Comparison of ENCODE assay signal across 6 mouse cellular contexts in genomic region chr9:86596983-86597382, GRCm38 (mm10). TPM values are rescaled to one million over a fixed set of nuclear protein-coding genes. Genes with fewer than 3 reads are reported as not detected.
DNase-seq lines count a peak whose midpoint lies in the region; ATAC-seq and TF ChIP-seq lines count a peak whose summit lies in the region.
"Not testable (repeated sequence)": the region's sequence is repeated elsewhere in the genome, so short reads cannot be mapped to it uniquely, and the experiment has no call there.

No protein-coding gene starts in this region.

- not testable (repeated sequence) for TF ChIP-seq POLR2A in liver, adult 2 months (IDR thresholded peaks at IDR 0.05; ENCODE audit: extremely low read depth, insufficient read depth, low read length)

- peak; percentile 12 for DNase-seq in heart, adult 11 months
- DNase-seq in heart, embryonic 10.5 days (ENCODE audit: low spot score), result not testable (repeated sequence)
- peak; percentile 56 for DNase-seq in liver, adult 2 months (ENCODE audit: extremely low read depth, low read depth, low spot score)
- DNase-seq in midbrain, embryonic 11.5 days (ENCODE audit: low spot score, missing footprints), result peak; percentile 51
- DNase-seq in testis, postnatal 10 days (ENCODE audit: low spot score), result peak; percentile 12

- H3K27me3 ChIP-seq in heart, embryonic 10.5 days (ENCODE audit: insufficient read depth, poor library complexity, severe bottlenecking); liver, adult 2 months (ENCODE audit: control insufficient read depth, insufficient read depth, low read length); megakaryocyte, embryonic 14.5 days (replicated peaks); midbrain, embryonic 11.5 days (ENCODE audit: control insufficient read depth, insufficient read depth, low read length): not testable (repeated sequence)

- H3K27ac ChIP-seq in heart, embryonic 10.5 days, result peak overlapping the region; percentile 42; the same call in 1 of the 2 replicates
- not testable (repeated sequence) for H3K27ac ChIP-seq in liver, adult 2 months (replicated peaks; ENCODE audit: insufficient read depth, low read depth, low read length); midbrain, embryonic 11.5 days (ENCODE audit: low read depth, low read length)

- not testable (repeated sequence) for H3K4me3 ChIP-seq in heart, embryonic 10.5 days; liver, adult 2 months (ENCODE audit: insufficient read depth, low read depth, low read length); midbrain, embryonic 11.5 days (ENCODE audit: low read depth, low read length)
- peak overlapping the region; percentile 38 for H3K4me3 ChIP-seq in megakaryocyte, embryonic 14.5 days (replicated peaks)

- not testable (repeated sequence) for TF ChIP-seq CTCF in liver, adult 2 months (IDR thresholded peaks at IDR 0.05; ENCODE audit: low read depth, low read length)

- H3K4me1 ChIP-seq in heart, embryonic 10.5 days, result peaks cover 45% of the 10 kb centered on the region
- H3K4me1 ChIP-seq in liver, adult 2 months (ENCODE audit: control insufficient read depth, insufficient read depth, low read length); midbrain, embryonic 11.5 days (ENCODE audit: control insufficient read depth, insufficient read depth, low read length): not testable (repeated sequence)
- H3K4me1 ChIP-seq in megakaryocyte, embryonic 14.5 days, result peaks cover 18% of the 10 kb centered on the region

- not testable (repeated sequence) for H3K9me3 ChIP-seq in heart, embryonic 10.5 days; midbrain, embryonic 11.5 days (ENCODE audit: control insufficient read depth, low read length)
- H3K9me3 ChIP-seq in megakaryocyte, embryonic 14.5 days, result peaks cover 10% of the 10 kb centered on the region

- H3K36me3 ChIP-seq in heart, embryonic 10.5 days, result peaks cover 15% of the 10 kb centered on the region
- peaks cover 62% of the 10 kb centered on the region for H3K36me3 ChIP-seq in liver, adult 2 months (ENCODE audit: control insufficient read depth, insufficient read depth, low read length)
- peaks cover 32% of the 10 kb centered on the region for H3K36me3 ChIP-seq in megakaryocyte, embryonic 14.5 days (replicated peaks; ENCODE audit: low read length)
- not testable (repeated sequence) for H3K36me3 ChIP-seq in midbrain, embryonic 11.5 days (ENCODE audit: control insufficient read depth, insufficient read depth, low read length)

- ATAC-seq in midbrain, embryonic 11.5 days (ENCODE audit: low FRiP score), result not testable (repeated sequence)

- not testable (repeated sequence) for H3K9ac ChIP-seq in liver, adult 2 months (ENCODE audit: low read depth, low read length); midbrain, embryonic 11.5 days (ENCODE audit: low read length)

- H3K4me2 ChIP-seq in midbrain, embryonic 11.5 days, result not testable (repeated sequence)

- not testable (repeated sequence) for H3K79me2 ChIP-seq in liver, adult 2 months (ENCODE audit: control insufficient read depth, insufficient read depth, low read length)

RNA-seq across cellular contexts. Expression of gene Rwdd2a, which starts 25.2 kb away (rescaled TPM):
- polyA plus RNA-seq in heart, embryonic 10.5 days (2016; fragmentation: Nextera tagmentation; extraction: Ambion mirVana), result 3.8 and 4.1 TPM in 2 replicates
- total RNA-seq in liver, adult 2 months (2014; rRNA removed), result 0.20 TPM in 1 of 2 replicates, not detected in the other
- 0.11 TPM in 1 of 2 replicates, not detected in the other for polyA plus RNA-seq in liver, adult 2 months (2012; rRNA removed)
- polyA plus RNA-seq in megakaryocyte, embryonic 14.5 days (2012; ENCODE audit: insufficient read depth, low replicate concordance), result not detected in 2 replicates
- polyA plus RNA-seq in midbrain, embryonic 11.5 days (2014; fragmentation: Nextera tagmentation; extraction: Ambion mirVana), result 5.1 and 5.2 TPM in 2 replicates

RNA-seq across cellular contexts. Expression of gene Pgm3, which starts 25.3 kb away (rescaled TPM):
- 32.2 and 35.3 TPM in 2 replicates for polyA plus RNA-seq in heart, embryonic 10.5 days (2016; fragmentation: Nextera tagmentation; extraction: Ambion mirVana)
- 13.3 and 16.5 TPM in 2 replicates for total RNA-seq in liver, adult 2 months (2014; rRNA removed)
- 3.7 TPM in 2 replicates for polyA plus RNA-seq in liver, adult 2 months (2012; rRNA removed)
- 0.86 TPM in 1 of 2 replicates, not detected in the other for polyA plus RNA-seq in megakaryocyte, embryonic 14.5 days (2012; ENCODE audit: insufficient read depth, low replicate concordance)
- 34.8 and 38.1 TPM in 2 replicates for polyA plus RNA-seq in midbrain, embryonic 11.5 days (2014; fragmentation: Nextera tagmentation; extraction: Ambion mirVana)
